Mouse (Mus musculus) stomach, embryonic 15.5 days (tissue): ENCODE data around the gene Rnf19b. TPM values are rescaled to one million over a fixed set of nuclear protein-coding genes. Genes with fewer than 3 reads are reported as not detected.

Experiments used
- ATAC-seq: fragments of 200-750 bp; cut with Nextera tagmentation; 2 replicates; pipeline ENCODE4 v1.8.0; 2017; ENCODE audit warnings: low read depth, moderate number of reproducible peaks, moderate TSS enrichment; ENCODE audit not compliant: insufficient read depth, low FRiP score
- H3K27ac ChIP-seq: fragments of 300-500 bp; sonication (generic); 2 replicates; pipeline ENCODE4 v1.5.1; 2015; ENCODE audit warnings: mild to moderate bottlenecking, inconsistent platforms
- H3K27me3 ChIP-seq: fragments of 300-500 bp; sonication (generic); replicated peaks from 2 replicates; pipeline ENCODE4 v1.6.1; 2015; ENCODE audit warnings: inconsistent platforms
- H3K36me3 ChIP-seq: fragments of 300-500 bp; sonication (generic); 2 replicates; pipeline ENCODE4 v1.6.1; 2015; ENCODE audit warnings: inconsistent platforms
- H3K4me1 ChIP-seq: fragments of 300-500 bp; sonication (generic); 2 replicates; pipeline ENCODE4 v1.6.1; 2015; ENCODE audit warnings: inconsistent platforms
- H3K4me2 ChIP-seq: fragments of 300-500 bp; sonication (generic); 2 replicates; pipeline ENCODE4 v1.6.1; 2015; ENCODE audit warnings: mild to moderate bottlenecking, inconsistent platforms
- H3K4me3 ChIP-seq: fragments of 300-500 bp; sonication (generic); replicated peaks from 2 replicates; pipeline ENCODE4 v1.5.1; 2015; ENCODE audit warnings: inconsistent platforms
- H3K9ac ChIP-seq: fragments of 300-500 bp; sonication (generic); 2 replicates; pipeline ENCODE4 v1.6.1; 2015; ENCODE audit warnings: inconsistent platforms
- H3K9me3 ChIP-seq: fragments of 300-500 bp; sonication (generic); 2 replicates; pipeline ENCODE4 v1.6.1; 2016; ENCODE audit warnings: inconsistent platforms
- WGBS: fragments of 180-500 bp; shearing (Covaris S2); methylation state at CpG from one replicate; pipeline ENCODE4 v1.1.7; 2015; 5-methylcytosine and 5-hydroxymethylcytosine counted together
- polyA plus RNA-seq: library from polyadenylated mRNA; unstranded; fragments of >200 nt; fragmentation: Nextera tagmentation; extraction: Ambion mirVana; gene quantifications from 2 replicates; pipeline ENCODE4 v1.2.1, GENCODE M21; 2015

Gene Rnf19b
- polyA plus RNA-seq, 1 experiment from 2014 or later, result 7.6 TPM

- Histone ChIP-seq H3K27me3 (peaks cover 34% of the 10 kb centered on the region), H3K4me2 (0 out of 2 replicates have a peak overlapping the region, but pooled peaks have one; percentile 19)
Measured at GRCm38 (mm10) chr4:129124652-129125146, 66.6 kb downstream of the Rnf19b start.

DNA sequence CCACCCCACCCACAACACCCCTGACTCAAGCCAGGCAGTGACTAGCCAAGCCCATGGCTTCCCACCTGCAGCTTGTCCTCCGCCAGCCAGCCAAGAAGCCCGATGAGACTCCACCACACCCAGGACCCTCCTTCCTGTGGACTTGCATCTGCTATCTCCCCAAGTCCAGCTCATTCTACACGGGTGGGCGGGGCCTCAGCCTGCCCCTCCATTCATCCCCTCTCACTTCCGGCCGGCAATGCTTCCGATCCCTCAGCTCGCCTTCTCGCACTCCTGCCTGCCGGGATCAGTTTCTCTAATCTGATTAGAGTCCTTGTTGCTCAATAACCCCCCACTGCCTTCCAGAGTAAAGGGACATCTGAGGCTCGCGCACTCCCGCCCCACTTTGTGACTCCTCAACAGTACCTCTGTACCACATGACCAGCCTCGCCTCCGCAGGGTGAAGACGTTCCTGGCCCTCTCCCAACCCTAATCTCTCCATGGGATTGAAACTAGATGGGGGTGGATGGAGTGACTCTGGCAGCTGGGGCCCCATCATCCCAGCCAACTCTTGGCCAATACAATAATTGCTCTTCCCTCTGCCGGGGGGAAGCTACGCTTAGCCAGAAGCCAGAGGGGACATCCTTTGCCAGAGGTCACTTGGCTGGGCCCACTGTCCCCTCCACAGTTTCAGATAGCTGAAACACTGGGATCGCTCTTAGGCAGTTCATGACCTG is 67.8 kb downstream of the Rnf19b start:
- Histone ChIP-seq H3K27ac (no peak overlapping the region), H3K9ac (no peak overlapping the region), H3K9me3 (no peaks in the 10 kb centered on the region), H3K36me3 (no peaks in the 10 kb centered on the region), H3K4me3 (peak overlapping the region; percentile 18), H3K4me1 (peaks cover 34% of the 10 kb centered on the region), H3K27me3 (peaks cover 26% of the 10 kb centered on the region), H3K4me2 (peak overlapping the region; percentile 46)
- 10% methylated on average over 19 of the region's 19 CpGs for WGBS
- ATAC-seq, result no peak

More at GRCm38 (mm10) chr4:129124652-129125146, 66.6 kb downstream of the Rnf19b start:
- 5% methylated on average over 13 of the region's 13 CpGs for WGBS
- Histone ChIP-seq H3K4me1 (peaks cover 30% of the 10 kb centered on the region), H3K36me3 (no peaks in the 10 kb centered on the region), H3K9ac (no peak overlapping the region), H3K27ac (no peak overlapping the region; the same call in 1 of the 2 replicates), H3K4me3 (no peak overlapping the region), H3K9me3 (no peaks in the 10 kb centered on the region)
- ATAC-seq, result no peak

GRCm38 (mm10) chr4:129128582-129129338 is 70.7 kb downstream of the Rnf19b start:
- H3K4me1 ChIP-seq, result peaks cover 29% of the 10 kb centered on the region
- no peaks in the 10 kb centered on the region for H3K36me3 ChIP-seq
- H3K9ac ChIP-seq, result no peak overlapping the region
- H3K9me3 ChIP-seq, result no peaks in the 10 kb centered on the region
- no peak overlapping the region for H3K27ac ChIP-seq
- 56% methylated on average over 13 of the region's 13 CpGs for WGBS
- no peak overlapping the region for H3K4me3 ChIP-seq
- no peak overlapping the region for H3K4me2 ChIP-seq
- ATAC-seq, result no peak
- peaks cover 9% of the 10 kb centered on the region; the same call in 1 of the 2 replicates for H3K27me3 ChIP-seq

DNA sequence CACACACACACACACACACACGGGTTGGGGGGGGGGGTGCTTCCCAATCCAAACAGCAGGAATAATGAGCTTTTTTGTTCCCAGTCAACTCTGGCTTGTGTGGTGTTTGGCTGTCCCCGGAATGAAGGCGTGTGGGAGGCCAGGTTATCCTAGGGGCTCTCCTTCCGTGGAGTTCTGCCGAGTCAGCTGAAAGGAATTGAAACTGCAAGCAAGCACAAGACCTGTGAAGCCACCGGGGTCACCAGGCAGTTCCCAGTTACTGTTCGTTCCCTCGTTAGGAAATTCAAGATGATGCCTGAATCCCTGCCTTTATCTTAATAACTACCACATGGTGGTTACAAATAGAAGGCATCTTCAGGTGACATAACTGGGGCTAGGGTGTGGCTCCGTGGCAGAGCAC is 71.3 kb downstream of the Rnf19b start:
- Histone ChIP-seq H3K27ac (no peak overlapping the region), H3K4me1 (peaks cover 29% of the 10 kb centered on the region), H3K9ac (no peak overlapping the region), H3K9me3 (no peaks in the 10 kb centered on the region), H3K4me2 (no peak overlapping the region), H3K27me3 (peaks cover 8% of the 10 kb centered on the region; the same call in 1 of the 2 replicates), H3K4me3 (no peak overlapping the region), H3K36me3 (no peaks in the 10 kb centered on the region)
- 38% methylated on average over 9 of the region's 9 CpGs for WGBS
- ATAC-seq, result no peak

GRCm38 (mm10) chr4:129130149-129130548 is 72.1 kb downstream of the Rnf19b start:
- ATAC-seq, result no peak
- peaks cover 7% of the 10 kb centered on the region; the same call in 1 of the 2 replicates for H3K27me3 ChIP-seq
- H3K27ac ChIP-seq, result no peak overlapping the region
- WGBS, result 5% methylated on average over 8 of the region's 8 CpGs
- H3K9ac ChIP-seq, result no peak overlapping the region
- H3K4me1 ChIP-seq, result peaks cover 31% of the 10 kb centered on the region
- no peaks in the 10 kb centered on the region for H3K9me3 ChIP-seq
- H3K4me3 ChIP-seq, result no peak overlapping the region
- H3K36me3 ChIP-seq, result no peaks in the 10 kb centered on the region
- H3K4me2 ChIP-seq, result peak overlapping the region; percentile 52

GRCm38 (mm10) chr4:129130755-129131303 is 72.8 kb downstream of the Rnf19b start:
- Histone ChIP-seq H3K9ac (no peak overlapping the region), H3K4me2 (peak overlapping the region; percentile 52), H3K9me3 (no peaks in the 10 kb centered on the region), H3K4me1 (peaks cover 25% of the 10 kb centered on the region), H3K27me3 (peaks cover 7% of the 10 kb centered on the region), H3K36me3 (no peaks in the 10 kb centered on the region), H3K27ac (no peak overlapping the region), H3K4me3 (peak overlapping the region; percentile 31)
- ATAC-seq, result peak; percentile 65; the same call in 1 of the 2 replicates
- 3% methylated on average over 16 of the region's 17 CpGs for WGBS

DNA sequence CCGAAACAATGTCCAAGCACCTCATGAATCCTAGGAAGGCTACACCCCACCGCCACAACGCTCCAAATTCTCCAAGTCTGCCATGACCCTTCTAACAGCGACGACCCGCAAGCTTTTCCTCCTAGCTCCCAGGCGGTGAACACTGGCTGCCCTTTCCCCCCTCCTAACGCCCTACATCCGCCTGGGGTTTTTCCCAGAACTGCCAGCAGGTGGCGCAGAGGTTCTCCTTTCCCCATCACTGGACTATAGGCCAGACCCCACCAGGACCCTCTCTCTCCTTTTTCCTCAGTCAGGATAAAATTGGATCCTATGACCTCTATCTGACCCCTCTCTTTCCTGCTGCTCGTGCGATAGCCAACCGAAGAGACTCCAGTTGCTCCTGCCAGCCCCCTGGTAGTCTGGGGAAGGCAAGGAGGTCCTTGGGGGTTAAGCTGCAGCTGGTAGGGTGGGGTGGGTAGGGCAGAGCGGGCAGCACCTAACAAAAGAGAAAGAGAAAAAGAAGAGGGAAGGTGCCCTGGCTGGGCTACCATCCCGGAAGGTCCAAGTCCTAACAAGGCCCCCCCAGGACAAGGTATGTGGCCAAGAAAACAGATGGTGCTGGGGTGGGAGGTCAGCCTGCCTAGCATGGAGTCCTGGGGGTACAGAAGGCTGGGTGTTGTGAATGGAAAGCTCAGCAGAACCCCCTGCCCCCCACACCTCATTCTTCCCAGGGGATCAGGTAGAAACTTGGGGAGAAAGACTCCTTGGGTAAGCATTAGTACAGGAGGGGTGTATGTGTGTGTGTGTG is 76.9 kb downstream of the Rnf19b start:
- Histone ChIP-seq H3K36me3 (no peaks in the 10 kb centered on the region), H3K9ac (no peak overlapping the region), H3K27ac (no peak overlapping the region), H3K4me3 (peak overlapping the region; percentile 11; the same call in 1 of the 2 replicates), H3K4me2 (peak overlapping the region; percentile 42), H3K27me3 (peaks cover 31% of the 10 kb centered on the region), H3K9me3 (no peaks in the 10 kb centered on the region), H3K4me1 (peaks cover 25% of the 10 kb centered on the region)
- WGBS, result 10% methylated on average over 15 of the region's 15 CpGs
- ATAC-seq, result no peak

Other genes with a start within 250 kb of the Rnf19b start
- 3.3 and 3.6 TPM in 2 replicates for gene Trim62, start 174.7 kb upstream of the Rnf19b start, polyA plus RNA-seq
- gene Azin2, start 95.8 kb upstream of the Rnf19b start, polyA plus RNA-seq, result 16.7 and 18.4 TPM in 2 replicates
- gene Ak2, start 66.3 kb upstream of the Rnf19b start, polyA plus RNA-seq, result 200 and 217 TPM in 2 replicates
- gene Tmem54, start 47.3 kb downstream of the Rnf19b start, polyA plus RNA-seq, result 47.7 and 56.2 TPM in 2 replicates
- gene Hpca, start 63.8 kb downstream of the Rnf19b start, polyA plus RNA-seq, result 2.4 and 2.7 TPM in 2 replicates
- 2.7 and 2.8 TPM in 2 replicates for gene Fndc5, start 78.7 kb downstream of the Rnf19b start, polyA plus RNA-seq
- gene S100pbp, start 131.5 kb downstream of the Rnf19b start, polyA plus RNA-seq, result 13.1 and 14.1 TPM in 2 replicates
- gene Yars, start 131.5 kb downstream of the Rnf19b start, polyA plus RNA-seq, result 72.3 and 80.0 TPM in 2 replicates
- 11.8 and 12.6 TPM in 2 replicates for gene C77080, start 203.1 kb downstream of the Rnf19b start, polyA plus RNA-seq
- 2.0 and 2.1 TPM in 2 replicates for gene Sync, start 229.3 kb downstream of the Rnf19b start, polyA plus RNA-seq